Mouse (Mus musculus) testis, adult 10 weeks (tissue): ENCODE results near the gene Gm3047. TPM values are rescaled to one million over a fixed set of nuclear protein-coding genes. Genes with fewer than 3 reads are reported as not detected.

Experiments
- polyA plus RNA-seq: library from polyadenylated mRNA; stranded (reverse); fragments of 350-450 nt; fragmentation: Illumina TruSeq; extraction: RNeasy Lipid Tissue Mini Kit (QIAGEN cat#74804); gene quantifications from one replicate; pipeline ENCODE4 v1.2.3, GENCODE M21; 2014; ENCODE audit warnings: low read depth, low replicate concordance

Gm3047 gene
- polyA plus RNA-seq: not detected

DNA sequence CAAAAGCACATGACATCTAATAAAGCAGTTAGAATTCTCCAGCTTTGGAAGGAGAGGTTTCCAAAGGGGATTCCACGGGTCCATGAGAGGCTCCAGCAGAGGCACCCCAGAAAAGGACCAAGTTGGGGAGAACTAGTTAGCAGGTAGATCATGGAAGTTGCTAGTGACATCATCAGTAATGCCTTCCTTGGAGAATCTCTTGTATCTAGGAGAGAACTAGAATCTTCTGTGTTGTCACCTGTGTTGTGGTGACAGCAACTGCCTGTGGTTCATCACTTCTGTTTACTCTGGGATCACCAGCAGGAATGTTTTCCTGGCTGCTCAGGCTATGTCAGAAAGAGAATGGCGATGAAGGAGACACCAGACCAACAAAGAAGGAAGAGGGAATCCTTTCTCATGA, at the start of gene Gm3047:
Gm3047 (plus strand) TSS at position 301 of the 400 bp plus-strand sequence.

Other genes starting within 250 kb of the Gm3047 start
- 57.3 TPM for gene Gm3149, start 238.1 kb upstream of the Gm3047 start, polyA plus RNA-seq
- gene 2610042L04Rik, start 220.6 kb upstream of the Gm3047 start, polyA plus RNA-seq: 2.1 TPM
- 0.50 TPM for gene Gm3159, start 157.9 kb upstream of the Gm3047 start, polyA plus RNA-seq
- 2.3 TPM for gene Gm3164, start 140.0 kb upstream of the Gm3047 start, polyA plus RNA-seq
- gene Gm3173, start 124.4 kb upstream of the Gm3047 start, polyA plus RNA-seq: 3.7 TPM
- 113 TPM for gene Gm3182, start 73.7 kb upstream of the Gm3047 start, polyA plus RNA-seq
- 24.3 TPM for gene Gm8159, start 76.9 kb downstream of the Gm3047 start, polyA plus RNA-seq
- 6.9 TPM for gene Gm3239, start 108.8 kb downstream of the Gm3047 start, polyA plus RNA-seq
- 14.0 TPM for gene Gm7876, start 153.8 kb downstream of the Gm3047 start, polyA plus RNA-seq
- 3.1 TPM for gene Gm3252, start 171.4 kb downstream of the Gm3047 start, polyA plus RNA-seq
- gene Gm9602, start 220.9 kb downstream of the Gm3047 start, polyA plus RNA-seq: 5.4 TPM